In genomic region chr9:110696427-110696826, GRCm38 (mm10) we compare ENCODE assay signal across 17 mouse cellular contexts.
"Had no signal": no experiment of that assay in that cellular context is flagged by ENCODE, and none has a peak within 500 bp of the region (broad histone marks: within the 10 kb centered on the region; RNA-seq: fewer than 3 reads in every experiment).

No protein-coding gene starts in this region.

- H3K27me3 ChIP-seq: liver, embryonic 12.5 days; lung, embryonic 15.5 days; midbrain, embryonic 12.5 days; neural tube, embryonic 13.5 days; neural tube, embryonic 15.5 days had no signal

- ATAC-seq: liver, embryonic 12.5 days; midbrain, embryonic 16.5 days had no signal

- H3K4me2 ChIP-seq: liver, embryonic 12.5 days; lung, embryonic 15.5 days; midbrain, embryonic 12.5 days; neural tube, embryonic 13.5 days; neural tube, embryonic 15.5 days had no signal

- H3K4me1 ChIP-seq: lung, embryonic 15.5 days; midbrain, embryonic 10.5 days; midbrain, embryonic 12.5 days; neural tube, embryonic 13.5 days; neural tube, embryonic 15.5 days had no signal

- H3K9me3 ChIP-seq: liver, embryonic 12.5 days; lung, embryonic 15.5 days; midbrain, embryonic 10.5 days; midbrain, embryonic 12.5 days; neural tube, embryonic 13.5 days; neural tube, embryonic 15.5 days had no signal

- DNase-seq: lung, adult 2 months; lung, postnatal 14 days; lung, postnatal 4 days; midbrain, embryonic 14.5 days; right cerebral cortex, postnatal 14 days; thymus, adult 18-20 months; thymus, postnatal 14 days; thymus, postnatal 36 days had no signal

- H3K4me3 ChIP-seq: liver, embryonic 12.5 days; lung, embryonic 15.5 days; midbrain, embryonic 10.5 days; midbrain, embryonic 12.5 days; myocyte; neural tube, embryonic 13.5 days; neural tube, embryonic 15.5 days had no signal

- H3K27ac ChIP-seq: liver, embryonic 12.5 days; liver, embryonic 14.5 days; lung, embryonic 15.5 days; midbrain, embryonic 10.5 days; midbrain, embryonic 12.5 days; neural tube, embryonic 13.5 days; neural tube, embryonic 15.5 days had no signal

- H3K9ac ChIP-seq: liver, embryonic 12.5 days; liver, embryonic 14.5 days; lung, embryonic 15.5 days; midbrain, embryonic 12.5 days; neural tube, embryonic 13.5 days; neural tube, embryonic 15.5 days had no signal
